Mouse (Mus musculus) MEL (cell line): Measurements from ENCODE around the gene Pcdh9. TPM values are rescaled to one million over a fixed set of nuclear protein-coding genes. Genes with fewer than 3 reads are reported as not detected.

Source experiments
- DNase-seq: peaks from one replicate; pipeline ENCODE4 v3.0.0; 2011; ENCODE audit warnings: low read depth, low spot score
- H3K27ac ChIP-seq: 2 replicates; pipeline ENCODE4 v1.5.1; 2012; ENCODE audit warnings: low read depth, mild to moderate bottlenecking, control low read depth, low read length, moderate library complexity; ENCODE audit not compliant: control insufficient read depth
- H3K27me3 ChIP-seq, 2 experiments: fragments of 150-350 bp in 1 of 2; sonication (generic) in 1 of 2; 2 replicates each; pipeline ENCODE4 v1.6.1; 2012; ENCODE audit warnings: low read length in 2 of 2, mild to moderate bottlenecking in 2 of 2, improper control_type of control experiment in 1 of 2, moderate library complexity in 1 of 2; ENCODE audit not compliant: insufficient read depth in 2 of 2, control insufficient read depth in 1 of 2
- H3K36me3 ChIP-seq, 2 experiments: 2 replicates each; pipeline ENCODE4 v1.6.1; 2012 to 2014; ENCODE audit warnings: low read length in 2 of 2, improper control_type of control experiment in 1 of 2, inconsistent platforms in 1 of 2, mild to moderate bottlenecking in 1 of 2; ENCODE audit not compliant: insufficient read depth in 2 of 2, control insufficient read depth in 1 of 2
- H3K4me1 ChIP-seq, 2 experiments: fragments of 150-350 bp in 1 of 2; sonication (generic) in 1 of 2; 2 replicates each; pipeline ENCODE4 v1.6.1; 2012; ENCODE audit warnings: low read length in 2 of 2, improper control_type of control experiment in 1 of 2, mild to moderate bottlenecking in 1 of 2; ENCODE audit not compliant: insufficient read depth in 2 of 2, control insufficient read depth in 1 of 2
- H3K4me3 ChIP-seq, 2 experiments: fragments of 150-350 bp in 1 of 2; sonication (generic) in 1 of 2; 2 replicates each; pipeline ENCODE4 v1.5.1; 2012; ENCODE audit warnings: low read depth in 2 of 2, low read length in 2 of 2, mild to moderate bottlenecking in 2 of 2, moderate library complexity in 2 of 2, control low read depth in 1 of 2, improper control_type of control experiment in 1 of 2; ENCODE audit not compliant: control insufficient read depth in 1 of 2, insufficient read depth in 1 of 2
- H3K79me2 ChIP-seq: 2 replicates; pipeline ENCODE4 v1.6.1; 2012; ENCODE audit warnings: mild to moderate bottlenecking, low read length, moderate library complexity; ENCODE audit not compliant: control insufficient read depth, poor library complexity, insufficient read depth
- H3K9ac ChIP-seq: 2 replicates; pipeline ENCODE4 v1.6.1; 2012; ENCODE audit warnings: low read depth, mild to moderate bottlenecking, control low read depth, low read length, moderate library complexity; ENCODE audit not compliant: control insufficient read depth, poor library complexity, severe bottlenecking
- H3K9me3 ChIP-seq: fragments of 150-350 bp; sonication (generic); replicated peaks from 2 replicates; pipeline ENCODE4 v1.6.1; 2012; ENCODE audit warnings: mild to moderate bottlenecking, low read length, improper control_type of control experiment, moderate library complexity; ENCODE audit not compliant: insufficient read depth
- CTCF ChIP-seq, 3 experiments: IDR thresholded peaks in 2 of 3; conservative IDR thresholded peaks in 1 of 3; 2 replicates each; pipeline ENCODE4 v1.5.1; 2011 to 2012; ENCODE audit warnings: low read length in 3 of 3, low read depth in 2 of 3, mild to moderate bottlenecking in 2 of 3, improper control_type of control experiment in 1 of 3, inconsistent platforms in 1 of 3, mixed read lengths in 1 of 3, moderate library complexity in 1 of 3; ENCODE audit not compliant: control insufficient read depth in 1 of 3, insufficient read depth in 1 of 3, poor library complexity in 1 of 3, severe bottlenecking in 1 of 3
- E2F4 ChIP-seq: IDR thresholded peaks from 2 replicates; pipeline ENCODE4 v1.6.1; 2011; ENCODE audit warnings: low read depth, low read length, improper control_type of control experiment, borderline replicate concordance
- ETS1 ChIP-seq: IDR thresholded peaks from 2 replicates; pipeline ENCODE4 v1.6.1; 2012; ENCODE audit warnings: low read depth, mild to moderate bottlenecking, inconsistent platforms, low read length, improper control_type of control experiment, moderate library complexity
- GABPA ChIP-seq: IDR thresholded peaks from 2 replicates; pipeline ENCODE4 v1.6.1; 2012; ENCODE audit warnings: low read depth, mild to moderate bottlenecking, inconsistent platforms, low read length, improper control_type of control experiment, moderate library complexity
- HCFC1 ChIP-seq: IDR thresholded peaks from 2 replicates; pipeline ENCODE4 v1.6.1; 2012; ENCODE audit warnings: low read depth, mild to moderate bottlenecking, inconsistent platforms, low read length, improper control_type of control experiment, moderate library complexity
- KAT2A ChIP-seq: conservative IDR thresholded peaks from 2 replicates; pipeline ENCODE4 v1.6.1; 2012; ENCODE audit warnings: low read depth, low read length, improper control_type of control experiment, inconsistent platforms
- MAFK ChIP-seq: IDR thresholded peaks from 2 replicates; pipeline ENCODE4 v1.6.1; 2011; ENCODE audit warnings: low read depth, mild to moderate bottlenecking, low read length, improper control_type of control experiment, borderline replicate concordance
- POLR2A ChIP-seq, 2 experiments: IDR thresholded peaks; 2 replicates each; pipeline ENCODE4 v1.6.1; 2011 to 2012; ENCODE audit warnings: low read length in 2 of 2, mild to moderate bottlenecking in 2 of 2, control low read depth in 1 of 2, improper control_type of control experiment in 1 of 2, low read depth in 1 of 2, moderate library complexity in 1 of 2; ENCODE audit not compliant: control insufficient read depth in 1 of 2, insufficient read depth in 1 of 2, poor library complexity in 1 of 2
- POLR2AphosphoS5 ChIP-seq: IDR thresholded peaks from 2 replicates; pipeline ENCODE4 v1.6.1; 2012; ENCODE audit warnings: low read depth, borderline replicate concordance, mild to moderate bottlenecking, inconsistent platforms, low read length, moderate library complexity, mixed read lengths
- RAD21 ChIP-seq: IDR thresholded peaks from 2 replicates; pipeline ENCODE4 v1.6.1; 2011; ENCODE audit warnings: mild to moderate bottlenecking, low read depth, low read length, improper control_type of control experiment
- RCOR1 ChIP-seq: IDR thresholded peaks from 2 replicates; pipeline ENCODE4 v1.6.1; 2012; ENCODE audit warnings: low read depth, mild to moderate bottlenecking, inconsistent platforms, low read length, improper control_type of control experiment
- SIN3A ChIP-seq: IDR thresholded peaks from 2 replicates; pipeline ENCODE4 v1.6.1; 2012; ENCODE audit warnings: low read length, improper control_type of control experiment, inconsistent platforms
- TCF12 ChIP-seq: IDR thresholded peaks from 2 replicates; pipeline ENCODE4 v1.6.1; 2014; ENCODE audit warnings: low read depth, mild to moderate bottlenecking, inconsistent platforms, low read length, improper control_type of control experiment, moderate library complexity
- UBTF ChIP-seq: IDR thresholded peaks from 2 replicates; pipeline ENCODE4 v1.6.1; 2012; ENCODE audit warnings: low read depth, mild to moderate bottlenecking, inconsistent platforms, low read length, improper control_type of control experiment, moderate library complexity, borderline replicate concordance; ENCODE audit not compliant: insufficient read depth
- ZC3H11A ChIP-seq: IDR thresholded peaks from 2 replicates; pipeline ENCODE4 v1.6.1; 2012; ENCODE audit warnings: low read depth, mild to moderate bottlenecking, inconsistent platforms, low read length, improper control_type of control experiment
- ZMIZ1 ChIP-seq: IDR thresholded peaks from 2 replicates; pipeline ENCODE4 v1.6.1; 2012; ENCODE audit warnings: low read depth, mild to moderate bottlenecking, inconsistent platforms, low read length, improper control_type of control experiment, moderate library complexity
- polyA plus RNA-seq, 2 experiments: library from polyadenylated mRNA; stranded (reverse) in 1 of 2; unstranded in 1 of 2; fragments of >175 nt in 1 of 2; fragments of >200 nt in 1 of 2; gene quantifications; 2 replicates each; pipeline versions ENCODE4 v1.2.1 to v1.2.4; 2012; ENCODE audit warnings: low replicate concordance in 2 of 2, low read depth in 1 of 2; ENCODE audit not compliant: insufficient read length in 2 of 2, insufficient read depth in 1 of 2, missing spikeins in 1 of 2
- total RNA-seq: library from RNA; depleted of rRNA; stranded (reverse); fragments of 300-350 nt; gene quantifications from 2 replicates; pipeline ENCODE4 v1.2.3, GENCODE M21; 2012

The Pcdh9 gene
- total and polyA plus RNA-seq, 3 experiments: not detected

GRCm38 (mm10) chr14:93708651-93709050, 181.8 kb downstream of the Pcdh9 start:
- Histone ChIP-seq H3K4me3 (no peak overlapping the region), H3K27me3 (no peaks in the 10 kb centered on the region), H3K27ac (no peak overlapping the region), H3K9me3 (no peaks in the 10 kb centered on the region), H3K79me2 (no peaks in the 10 kb centered on the region), H3K4me1 (no peaks in the 10 kb centered on the region), H3K36me3 (no peaks in the 10 kb centered on the region), H3K9ac (no peak overlapping the region)
- no peak for DNase-seq
- TF ChIP-seq RAD21 (no peak), GABPA (no peak), SIN3A (no peak)

- no peaks in the 10 kb centered on the region for H3K36me3 ChIP-seq
- H3K4me3 ChIP-seq: no peak overlapping the region
- DNase-seq: no peak
- H3K27me3 ChIP-seq: no peaks in the 10 kb centered on the region
- H3K4me1 ChIP-seq: no peaks in the 10 kb centered on the region
- H3K27ac ChIP-seq: no peak overlapping the region
- H3K9me3 ChIP-seq: no peaks in the 10 kb centered on the region
- H3K79me2 ChIP-seq: no peaks in the 10 kb centered on the region
- TF ChIP-seq MAFK (no peak), UBTF (no peak), ZMIZ1 (no peak), KAT2A (no peak), CTCF (IDR thresholded peaks at IDR 0.05 in 2 of 3, conservative IDR thresholded peaks at IDR 0.05 in 1 of 3; ENCODE audit: control insufficient read depth in 1 of 3, insufficient read depth in 1 of 3, low read depth in 2 of 3, low read length in 3 of 3, poor library complexity in 1 of 3, severe bottlenecking in 1 of 3) (no peak), RAD21 (no peak), RCOR1 (no peak), TCF12 (no peak), POLR2A (IDR thresholded peaks at IDR 0.05; ENCODE audit: control insufficient read depth in 1 of 2, insufficient read depth in 1 of 2, low read depth in 1 of 2, low read length in 2 of 2, poor library complexity in 1 of 2) (no peak), HCFC1 (no peak), E2F4 (no peak), POLR2AphosphoS5 (no peak), ETS1 (no peak), ZC3H11A (no peak)
- no peak overlapping the region for H3K9ac ChIP-seq
These were observed 188.9 kb downstream of the Pcdh9 start for GRCm38 (mm10) chr14:93701385-93702101.
